Mouse (Mus musculus): ENCODE measurements around the gene B4galnt3.

The B4galnt3 gene

GRCm38 (mm10) chr6:120274181-120274580, 20.2 kb downstream of the B4galnt3 start:
- DNase-seq (ENCODE audit: low spot score), result no peak

GRCm38 (mm10) chr6:120264151-120264550, 30.2 kb downstream of the B4galnt3 start:
- DNase-seq (ENCODE audit: low spot score), result no peak

- no peak for DNase-seq (ENCODE audit: low spot score)
Observed at GRCm38 (mm10) chr6:120263608-120264007, 30.8 kb downstream of the B4galnt3 start.

- DNase-seq (ENCODE audit: low spot score), result no peak
Observed at GRCm38 (mm10) chr6:120262886-120263531, 31.4 kb downstream of the B4galnt3 start.

- no peak for DNase-seq (ENCODE audit: low spot score)
Observed at GRCm38 (mm10) chr6:120259481-120259880, 34.9 kb downstream of the B4galnt3 start.

GRCm38 (mm10) chr6:120256431-120256935, 37.9 kb downstream of the B4galnt3 start:
- no peak for DNase-seq (ENCODE audit: low spot score)

GRCm38 (mm10) chr6:120255701-120256100, 38.7 kb downstream of the B4galnt3 start:
- DNase-seq (ENCODE audit: low spot score), result no peak

- DNase-seq (ENCODE audit: low spot score), result no peak
Observed at GRCm38 (mm10) chr6:120255144-120255543, 39.2 kb downstream of the B4galnt3 start.

GRCm38 (mm10) chr6:120254640-120255039, 39.7 kb downstream of the B4galnt3 start:
- DNase-seq (ENCODE audit: low spot score), result no peak

- DNase-seq (ENCODE audit: low spot score), result no peak
Observed at GRCm38 (mm10) chr6:120252741-120253140, 41.6 kb downstream of the B4galnt3 start.

GRCm38 (mm10) chr6:120251010-120251409, 43.3 kb downstream of the B4galnt3 start:
- DNase-seq (ENCODE audit: low spot score), result no peak

- no peak for DNase-seq (ENCODE audit: low spot score)
Observed at GRCm38 (mm10) chr6:120249831-120250230, 44.5 kb downstream of the B4galnt3 start.

- no peak for DNase-seq (ENCODE audit: low spot score)
Observed at GRCm38 (mm10) chr6:120246676-120247075, 47.7 kb downstream of the B4galnt3 start.

GRCm38 (mm10) chr6:120243250-120243649, 51.1 kb downstream of the B4galnt3 start:
- peak; percentile 36 for DNase-seq (ENCODE audit: low spot score)

- no peak for DNase-seq (ENCODE audit: low spot score)
Observed at GRCm38 (mm10) chr6:120242530-120242929, 51.8 kb downstream of the B4galnt3 start.

- DNase-seq (ENCODE audit: low spot score), result no peak
Observed at GRCm38 (mm10) chr6:120241453-120241852, 52.9 kb downstream of the B4galnt3 start.

GRCm38 (mm10) chr6:120240461-120240860, 53.9 kb downstream of the B4galnt3 start:
- peak; percentile 55 for DNase-seq (ENCODE audit: low spot score)

- no peak for DNase-seq (ENCODE audit: low spot score)
Observed at GRCm38 (mm10) chr6:120235874-120236273, 58.5 kb downstream of the B4galnt3 start.

GRCm38 (mm10) chr6:120232885-120233284, 61.5 kb downstream of the B4galnt3 start:
- no peak for DNase-seq (ENCODE audit: low spot score)

- DNase-seq (ENCODE audit: low spot score), result no peak
Observed at GRCm38 (mm10) chr6:120230441-120230840, 63.9 kb downstream of the B4galnt3 start.

GRCm38 (mm10) chr6:120229806-120230205, 64.6 kb downstream of the B4galnt3 start:
- DNase-seq (ENCODE audit: low spot score), result no peak

GRCm38 (mm10) chr6:120227068-120227467, 67.3 kb downstream of the B4galnt3 start:
- no peak for DNase-seq (ENCODE audit: low spot score)

GRCm38 (mm10) chr6:120225355-120225754, 69.0 kb downstream of the B4galnt3 start:
- DNase-seq (ENCODE audit: low spot score), result no peak

GRCm38 (mm10) chr6:120222669-120223068, 71.7 kb downstream of the B4galnt3 start:
- peak; percentile 72 for DNase-seq (ENCODE audit: low spot score)

Measured in urinary bladder, postnatal 14 days (tissue).